Mouse (Mus musculus): Measurements from ENCODE around the gene Sntn. TPM values are rescaled to one million over a fixed set of nuclear protein-coding genes. Genes with fewer than 3 reads are reported as not detected.

Sntn gene
- not detected in 2 replicates for polyA plus RNA-seq (2012; rRNA removed)

DNA sequence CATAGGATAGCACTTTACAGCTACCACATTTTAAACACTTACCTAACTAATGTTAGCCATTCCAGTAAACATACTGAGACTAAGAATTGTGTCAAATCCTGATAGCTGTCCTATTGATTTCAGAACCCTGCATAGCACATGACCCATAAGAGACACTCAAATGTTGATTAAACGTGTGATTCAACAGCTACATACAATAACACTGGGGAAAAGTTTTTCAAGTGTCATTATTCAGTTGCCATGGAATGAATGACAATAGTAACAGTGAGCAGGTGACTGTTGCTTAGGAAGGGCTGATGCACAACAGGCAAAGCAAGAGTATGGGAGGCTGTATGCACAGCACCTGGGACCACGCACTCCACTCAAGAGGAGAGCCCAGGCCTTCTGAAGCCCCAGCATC, at the start of gene Sntn:
Gene Sntn (plus strand): TSS at position 301 of the 400 bp plus-strand sequence.
- Histone ChIP-seq H3K27ac (ENCODE audit: insufficient read depth, low read depth, low read length) (no peak within 1 kb of the TSS), H3K4me1 (ENCODE audit: control insufficient read depth, insufficient read depth, low read length) (no peaks in the 10 kb centered on the region), H3K4me3 (ENCODE audit: insufficient read depth, low read depth, low read length) (no peak within 1 kb of the TSS), H3K36me3 (ENCODE audit: control insufficient read depth, insufficient read depth, low read length) (no peaks in the 10 kb centered on the region), H3K27me3 (replicated peaks; ENCODE audit: control insufficient read depth, insufficient read depth, low read length) (no peaks in the 10 kb centered on the region)
- 85% methylated on average over 2 of the region's 2 CpGs for WGBS
- no peak for DNase-seq
- TF ChIP-seq CTCF (conservative IDR thresholded peaks at IDR 0.05; ENCODE audit: insufficient read depth, insufficient read length, low read depth, low read length) (no peak), POLR2A (IDR thresholded peaks at IDR 0.05; ENCODE audit: low read depth, low read length) (no peak)

DNA sequence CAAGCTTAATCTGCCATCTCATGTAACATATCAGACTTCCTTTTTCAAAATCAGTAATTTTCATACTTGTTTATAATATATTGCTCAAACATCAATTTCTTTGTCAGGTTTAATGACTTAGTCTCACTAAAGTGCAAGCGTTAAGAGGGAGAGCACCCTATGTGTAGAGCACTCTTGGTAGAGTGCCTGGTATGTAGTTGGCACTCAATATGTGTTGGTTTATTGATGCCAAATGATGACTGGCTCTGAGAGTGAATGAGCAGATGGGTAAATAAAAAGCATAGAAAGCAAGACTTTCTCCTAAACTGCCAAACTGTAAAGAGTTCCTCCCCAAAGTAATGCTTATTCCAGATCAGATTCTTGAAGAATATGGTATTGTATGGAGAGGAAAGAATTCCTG, 20.8 kb upstream of the Sntn start:
- TF ChIP-seq POLR2A (IDR thresholded peaks at IDR 0.05; ENCODE audit: low read depth, low read length) = no peak
- TF ChIP-seq CTCF (conservative IDR thresholded peaks at IDR 0.05; ENCODE audit: insufficient read depth, insufficient read length, low read depth, low read length) = no peak
- H3K27ac ChIP-seq (ENCODE audit: insufficient read depth, low read depth, low read length) = no peak overlapping the region
- H3K36me3 ChIP-seq (ENCODE audit: control insufficient read depth, insufficient read depth, low read length) = no peaks in the 10 kb centered on the region
- H3K4me3 ChIP-seq (ENCODE audit: insufficient read depth, low read depth, low read length) = no peak overlapping the region
- DNase-seq = no peak
- WGBS = 90% methylated on average over 1 of the region's 1 CpGs
- no peaks in the 10 kb centered on the region for H3K27me3 ChIP-seq (replicated peaks; ENCODE audit: control insufficient read depth, insufficient read depth, low read length)
- H3K4me1 ChIP-seq (ENCODE audit: control insufficient read depth, insufficient read depth, low read length) = no peaks in the 10 kb centered on the region

DNA sequence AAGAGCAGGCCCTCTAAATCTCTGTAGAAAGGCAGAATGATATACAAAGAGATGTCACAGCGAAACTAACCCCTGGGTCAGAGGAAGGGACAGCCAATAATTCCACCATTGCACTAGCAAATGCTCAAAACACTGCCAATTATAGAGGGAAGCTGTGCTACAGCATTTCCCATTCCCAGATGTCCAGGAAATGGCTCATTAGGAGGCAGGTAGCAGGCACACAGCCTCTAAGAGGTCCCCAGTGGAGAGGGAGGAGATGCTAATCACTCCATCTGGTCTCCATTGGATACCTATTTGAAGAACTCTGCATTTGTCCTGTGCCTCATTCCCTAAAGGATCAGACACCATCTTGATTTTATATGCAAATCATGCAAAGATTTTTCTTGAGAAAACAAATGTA, 19.6 kb upstream of the Sntn start:
- 50% methylated on average over 1 of the region's 1 CpGs for WGBS
- TF ChIP-seq POLR2A (IDR thresholded peaks at IDR 0.05; ENCODE audit: low read depth, low read length) = no peak
- no peak for TF ChIP-seq CTCF (conservative IDR thresholded peaks at IDR 0.05; ENCODE audit: insufficient read depth, insufficient read length, low read depth, low read length)

DNA sequence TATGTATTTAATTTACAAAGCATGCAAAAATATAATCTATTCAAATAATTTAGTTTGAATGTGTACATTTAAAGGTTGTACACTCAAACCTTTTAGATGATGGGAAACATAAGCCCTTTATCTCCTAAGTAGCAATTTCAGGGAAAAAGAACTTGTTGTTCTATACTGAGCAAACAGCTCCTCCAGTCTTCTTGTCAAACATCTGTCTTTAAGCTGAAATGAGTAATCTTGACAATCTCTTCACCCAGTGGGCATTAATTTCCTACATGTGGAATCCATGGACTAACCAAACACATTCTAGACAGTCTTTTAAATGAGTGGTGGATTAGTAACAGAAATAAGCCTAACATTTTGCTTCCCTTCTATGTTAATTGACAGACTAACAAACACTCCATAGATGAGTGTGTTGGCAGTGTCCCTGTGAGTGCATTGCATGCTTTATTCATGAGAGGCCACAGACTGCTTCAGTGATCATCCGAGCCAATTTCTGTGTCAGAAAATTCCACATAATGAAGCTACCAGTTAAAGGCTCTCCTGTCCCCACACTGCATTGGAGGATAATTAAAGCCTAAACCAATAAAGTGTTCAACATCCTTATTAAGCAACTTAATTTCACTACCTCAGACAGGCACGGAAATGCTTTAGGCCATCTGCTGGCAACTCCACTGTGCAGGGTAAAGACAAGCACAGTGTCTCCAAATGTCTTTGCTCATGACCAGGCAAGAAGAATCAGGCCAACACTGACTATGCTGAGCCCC, 19.0 kb upstream of the Sntn start:
- Histone ChIP-seq H3K27me3 (replicated peaks; ENCODE audit: control insufficient read depth, insufficient read depth, low read length) (no peaks in the 10 kb centered on the region), H3K27ac (ENCODE audit: insufficient read depth, low read depth, low read length) (no peak overlapping the region), H3K4me3 (ENCODE audit: insufficient read depth, low read depth, low read length) (no peak overlapping the region), H3K4me1 (ENCODE audit: control insufficient read depth, insufficient read depth, low read length) (no peaks in the 10 kb centered on the region), H3K36me3 (ENCODE audit: control insufficient read depth, insufficient read depth, low read length) (no peaks in the 10 kb centered on the region)
- TF ChIP-seq CTCF (conservative IDR thresholded peaks at IDR 0.05; ENCODE audit: insufficient read depth, insufficient read length, low read depth, low read length) (no peak), POLR2A (IDR thresholded peaks at IDR 0.05; ENCODE audit: low read depth, low read length) (no peak)
- WGBS = 65% methylated on average over 2 of the region's 2 CpGs
- no peak for DNase-seq

More for the DNA sequence above, 19.6 kb upstream of the Sntn start:
- no peaks in the 10 kb centered on the region for H3K4me1 ChIP-seq (ENCODE audit: control insufficient read depth, insufficient read depth, low read length)
- H3K27ac ChIP-seq (ENCODE audit: insufficient read depth, low read depth, low read length) = no peak overlapping the region
- no peak for DNase-seq
- no peaks in the 10 kb centered on the region for H3K36me3 ChIP-seq (ENCODE audit: control insufficient read depth, insufficient read depth, low read length)
- no peaks in the 10 kb centered on the region for H3K27me3 ChIP-seq (replicated peaks; ENCODE audit: control insufficient read depth, insufficient read depth, low read length)
- no peak overlapping the region for H3K4me3 ChIP-seq (ENCODE audit: insufficient read depth, low read depth, low read length)

DNA sequence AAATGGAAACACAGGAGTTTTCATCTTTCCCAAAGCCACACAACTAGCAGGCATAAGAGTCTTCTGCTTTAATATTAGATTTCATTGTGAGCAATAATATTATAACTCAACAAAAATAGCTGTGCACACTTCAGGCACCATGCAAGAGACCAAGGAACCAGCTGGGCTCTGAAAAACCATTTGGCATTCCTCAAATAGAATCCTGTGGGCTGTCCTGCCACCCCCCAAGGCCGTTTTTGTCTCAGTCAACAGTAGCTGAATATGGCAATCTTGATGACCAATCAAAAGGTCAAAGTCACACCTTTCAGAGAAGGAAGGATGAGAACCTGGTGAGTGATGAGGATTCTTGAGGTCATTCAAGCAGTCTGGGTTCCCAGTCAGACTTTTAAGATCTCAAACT, 16.0 kb downstream of the Sntn start:
- WGBS = 58% methylated on average over 1 of the region's 1 CpGs
- Histone ChIP-seq H3K4me3 (ENCODE audit: insufficient read depth, low read depth, low read length) (no peak overlapping the region), H3K27me3 (replicated peaks; ENCODE audit: control insufficient read depth, insufficient read depth, low read length) (no peaks in the 10 kb centered on the region)

DNA sequence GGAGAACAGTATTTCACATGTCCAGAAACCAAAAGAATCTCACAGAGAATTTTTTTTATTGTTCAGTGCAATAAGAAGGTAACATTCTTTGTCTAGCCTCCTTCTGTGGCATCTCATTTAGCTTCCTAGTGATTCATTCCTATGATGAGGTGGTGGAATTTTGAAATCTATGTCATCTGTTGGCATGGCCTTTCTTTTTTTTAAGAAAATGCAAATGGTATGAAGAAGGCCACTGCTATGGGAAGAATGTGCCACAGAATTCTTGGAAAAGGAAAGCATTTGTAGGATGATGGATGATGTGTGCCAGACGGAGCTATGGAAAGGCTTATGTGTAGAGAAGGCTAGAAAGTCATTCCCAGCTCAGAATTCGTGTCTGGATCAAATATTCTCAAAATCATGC, 19.8 kb downstream of the Sntn start:
- WGBS = 52% methylated on average over 2 of the region's 2 CpGs
- H3K36me3 ChIP-seq (ENCODE audit: control insufficient read depth, insufficient read depth, low read length) = no peaks in the 10 kb centered on the region
- no peak overlapping the region for H3K4me3 ChIP-seq (ENCODE audit: insufficient read depth, low read depth, low read length)
- DNase-seq = no peak
- no peak overlapping the region for H3K27ac ChIP-seq (ENCODE audit: insufficient read depth, low read depth, low read length)
- TF ChIP-seq CTCF (conservative IDR thresholded peaks at IDR 0.05; ENCODE audit: insufficient read depth, insufficient read length, low read depth, low read length) = no peak
- TF ChIP-seq POLR2A (IDR thresholded peaks at IDR 0.05; ENCODE audit: low read depth, low read length) = no peak
- no peaks in the 10 kb centered on the region for H3K27me3 ChIP-seq (replicated peaks; ENCODE audit: control insufficient read depth, insufficient read depth, low read length)
- H3K4me1 ChIP-seq (ENCODE audit: control insufficient read depth, insufficient read depth, low read length) = no peaks in the 10 kb centered on the region

More for the DNA sequence above, 16.0 kb downstream of the Sntn start:
- H3K27ac ChIP-seq (ENCODE audit: insufficient read depth, low read depth, low read length) = no peak overlapping the region
- H3K36me3 ChIP-seq (ENCODE audit: control insufficient read depth, insufficient read depth, low read length) = no peaks in the 10 kb centered on the region
- no peak for DNase-seq
- no peaks in the 10 kb centered on the region for H3K4me1 ChIP-seq (ENCODE audit: control insufficient read depth, insufficient read depth, low read length)
- TF ChIP-seq CTCF (conservative IDR thresholded peaks at IDR 0.05; ENCODE audit: insufficient read depth, insufficient read length, low read depth, low read length) = no peak
- no peak for TF ChIP-seq POLR2A (IDR thresholded peaks at IDR 0.05; ENCODE audit: low read depth, low read length)

DNA sequence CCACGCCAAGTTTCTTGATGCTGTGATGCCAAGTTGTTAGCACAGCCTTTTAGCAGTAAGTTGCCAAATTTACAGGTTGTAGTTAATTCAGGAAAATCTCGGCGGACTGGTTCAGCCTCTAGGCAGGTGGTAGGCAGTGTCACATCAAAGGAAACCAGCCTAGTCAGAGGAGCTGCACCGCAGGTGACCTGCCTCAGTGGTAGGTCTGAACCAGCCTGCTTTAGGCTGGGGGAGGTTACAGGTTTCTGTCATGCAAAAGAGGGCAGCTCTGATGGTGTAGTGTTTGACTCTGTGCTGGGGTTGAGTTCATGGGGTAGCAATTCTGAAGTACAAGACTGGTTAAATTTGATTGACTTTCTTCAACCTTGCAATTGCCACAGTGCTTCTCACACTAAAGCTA, 61.6 kb downstream of the Sntn start:
- Histone ChIP-seq H3K4me1 (ENCODE audit: control insufficient read depth, insufficient read depth, low read length) (no peaks in the 10 kb centered on the region), H3K27ac (ENCODE audit: insufficient read depth, low read depth, low read length) (no peak overlapping the region), H3K36me3 (ENCODE audit: control insufficient read depth, insufficient read depth, low read length) (no peaks in the 10 kb centered on the region), H3K27me3 (replicated peaks; ENCODE audit: control insufficient read depth, insufficient read depth, low read length) (no peaks in the 10 kb centered on the region), H3K4me3 (ENCODE audit: insufficient read depth, low read depth, low read length) (no peak overlapping the region)
- 42% methylated on average over 4 of the region's 4 CpGs for WGBS
- no peak for DNase-seq
- TF ChIP-seq POLR2A (IDR thresholded peaks at IDR 0.05; ENCODE audit: low read depth, low read length) = no peak
- TF ChIP-seq CTCF (conservative IDR thresholded peaks at IDR 0.05; ENCODE audit: insufficient read depth, insufficient read length, low read depth, low read length) = no peak

Other genes starting within 250 kb of the Sntn start
- gene Gm281, start 243.6 kb downstream of the Sntn start, polyA plus RNA-seq (2012; rRNA removed) = not detected in 2 replicates